Mouse (Mus musculus) midbrain, embryonic 12.5 days (tissue): ENCODE data around the gene Slc40a1. TPM values are rescaled to one million over a fixed set of nuclear protein-coding genes. Genes with fewer than 3 reads are reported as not detected.

Experiments
- ATAC-seq: fragments of 200-750 bp; cut with Nextera tagmentation; 2 replicates; pipeline ENCODE4 v1.8.0; 2017; ENCODE audit warnings: low read depth, moderate TSS enrichment, moderate library complexity; ENCODE audit not compliant: low FRiP score
- H3K27ac ChIP-seq: fragments of 300-500 bp; sonication (generic); replicated peaks from 2 replicates; pipeline ENCODE4 v1.5.1; 2016; ENCODE audit warnings: mild to moderate bottlenecking
- H3K27me3 ChIP-seq: fragments of 300-500 bp; sonication (generic); 2 replicates; pipeline ENCODE4 v1.6.1; 2016; ENCODE audit warnings: mild to moderate bottlenecking
- H3K36me3 ChIP-seq: fragments of 300-500 bp; sonication (generic); 2 replicates; pipeline ENCODE4 v1.6.1; 2016
- H3K4me1 ChIP-seq: fragments of 300-500 bp; sonication (generic); 2 replicates; pipeline ENCODE4 v1.6.1; 2016
- H3K4me2 ChIP-seq: fragments of 300-500 bp; sonication (generic); replicated peaks from 2 replicates; pipeline ENCODE4 v1.6.1; 2016; ENCODE audit warnings: mild to moderate bottlenecking, moderate library complexity
- H3K4me3 ChIP-seq: fragments of 300-500 bp; sonication (generic); 2 replicates; pipeline ENCODE4 v1.5.1; 2016; ENCODE audit warnings: mild to moderate bottlenecking
- H3K9ac ChIP-seq: fragments of 300-500 bp; sonication (generic); replicated peaks from 2 replicates; pipeline ENCODE4 v1.6.1; 2016; ENCODE audit warnings: mild to moderate bottlenecking, moderate library complexity
- H3K9me3 ChIP-seq: fragments of 300-500 bp; sonication (generic); 2 replicates; pipeline ENCODE4 v1.6.1; 2016; ENCODE audit warnings: mild to moderate bottlenecking
- WGBS: fragments of 180-500 bp; shearing (Covaris S2); methylation state at CpG from one replicate; pipeline ENCODE4 v1.1.7; 2016; 5-methylcytosine and 5-hydroxymethylcytosine counted together
- polyA plus RNA-seq: library from polyadenylated mRNA; unstranded; fragments of >200 nt; fragmentation: Nextera tagmentation; extraction: Ambion mirVana; gene quantifications from 2 replicates; pipeline ENCODE4 v1.2.1, GENCODE M21; 2016

The Slc40a1 gene
- polyA plus RNA-seq, 1 experiment from 2014 or later, result 27.7 TPM

- Histone ChIP-seq H3K4me3 (no peak overlapping the region), H3K4me1 (no peaks in the 10 kb centered on the region), H3K27me3 (no peaks in the 10 kb centered on the region), H3K4me2 (no peak overlapping the region), H3K9ac (no peak overlapping the region), H3K9me3 (no peaks in the 10 kb centered on the region), H3K27ac (no peak overlapping the region), H3K36me3 (no peaks in the 10 kb centered on the region)
- ATAC-seq, result no peak
Observed at GRCm38 (mm10) chr1:45861162-45861561, 65.2 kb downstream of the Slc40a1 start.

- Histone ChIP-seq H3K27me3 (no peaks in the 10 kb centered on the region), H3K27ac (no peak overlapping the region), H3K4me3 (no peak overlapping the region), H3K9me3 (no peaks in the 10 kb centered on the region), H3K9ac (no peak overlapping the region), H3K4me1 (no peaks in the 10 kb centered on the region), H3K36me3 (no peaks in the 10 kb centered on the region), H3K4me2 (no peak overlapping the region)
- 79% methylated on average over 5 of the region's 5 CpGs for WGBS
- no peak for ATAC-seq
Observed at GRCm38 (mm10) chr1:45860349-45860748, 66.0 kb downstream of the Slc40a1 start.

Other genes with a start within 250 kb of the Slc40a1 start
- gene Wdr75, start 131.4 kb downstream of the Slc40a1 start, polyA plus RNA-seq, result 69.9 and 70.1 TPM in 2 replicates
- gene Gm5269, start 36.2 kb downstream of the Slc40a1 start, polyA plus RNA-seq, result not detected in 2 replicates
- gene Dnah7b, start 139.8 kb upstream of the Slc40a1 start, polyA plus RNA-seq, result 2.0 and 2.8 TPM in 2 replicates